Mouse (Mus musculus) E14TG2a.4 (cell line): ENCODE data around the gene Nfya.

ENCODE experiments used
- CTCF ChIP-seq: conservative IDR thresholded peaks from 2 replicates; pipeline ENCODE4 v1.5.1; 2014; ENCODE audit warnings: low read length
- NANOG ChIP-seq: IDR thresholded peaks from 2 replicates; pipeline ENCODE4 v1.6.1; 2014; ENCODE audit warnings: borderline replicate concordance, low read length, mixed read lengths

- TF ChIP-seq CTCF (no peak), NANOG (no peak)
Measured at GRCm38 (mm10) chr17:48346834-48347233, 62.9 kb downstream of the Nfya start.
